Mouse (Mus musculus): ENCODE results near the gene C2cd4d. TPM values are rescaled to one million over a fixed set of nuclear protein-coding genes. Genes with fewer than 3 reads are reported as not detected.

The C2cd4d gene
- total and polyA plus RNA-seq, 2 experiments = 0.18 to 2.5 TPM

DNA sequence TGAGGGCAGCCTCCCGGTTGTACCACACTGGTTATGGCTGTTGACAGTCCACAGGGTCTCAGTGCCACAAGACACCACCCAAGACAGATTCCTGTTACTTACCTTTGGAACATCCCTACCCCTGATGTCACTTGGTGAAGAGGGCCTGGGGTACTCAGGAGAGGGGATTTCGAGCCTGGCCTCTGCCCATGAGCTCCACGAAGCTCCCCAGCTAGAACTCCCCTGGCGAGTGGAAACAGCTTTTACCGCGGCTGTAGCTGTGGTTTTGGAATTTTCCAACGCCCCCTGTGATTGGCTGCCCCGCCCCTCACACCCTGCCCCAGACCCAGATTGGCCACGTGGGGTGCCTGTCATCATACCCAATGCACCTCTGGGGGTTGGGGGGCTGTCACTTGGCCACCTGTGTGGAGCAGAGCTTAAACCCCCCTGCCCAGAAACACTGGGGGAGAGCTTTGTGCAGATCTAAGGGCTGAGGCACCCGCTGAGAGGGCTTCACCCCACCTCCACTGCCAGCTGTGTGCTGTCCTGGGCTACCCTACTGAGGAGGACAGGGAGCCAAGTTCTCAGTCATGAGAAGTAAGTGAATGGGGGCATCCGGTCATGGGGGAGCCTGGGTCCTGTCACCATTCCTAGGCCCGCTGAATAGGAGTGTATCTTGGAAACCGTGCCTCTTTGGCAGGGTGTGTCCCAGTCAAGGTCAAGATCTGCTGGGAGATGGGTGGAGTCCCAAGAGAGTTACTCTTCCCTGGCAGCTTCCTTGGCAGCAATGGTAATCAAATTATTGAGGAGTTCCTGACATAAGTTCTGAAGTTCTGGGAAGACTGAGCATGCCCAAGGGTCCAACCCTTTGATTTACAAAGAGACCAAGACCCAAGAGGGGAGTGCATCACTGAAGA lies 15.0 kb downstream of the C2cd4d start:
- peaks cover 4% of the 10 kb centered on the region; the same call in 1 of the 2 replicates for H3K36me3 ChIP-seq (ENCODE audit: control insufficient read depth, insufficient read depth, low read length)
- 65% methylated on average over 13 of the region's 13 CpGs for WGBS
- H3K27ac ChIP-seq (replicated peaks; ENCODE audit: insufficient read depth, low read depth, low read length) = no peak overlapping the region
- no peaks in the 10 kb centered on the region for H3K27me3 ChIP-seq (ENCODE audit: control insufficient read depth, insufficient read depth, low read length)
- no peak for DNase-seq (ENCODE audit: extremely low read depth, low read depth, low spot score)
- H3K9ac ChIP-seq (ENCODE audit: low read depth, low read length) = no peak overlapping the region
- no peak for TF ChIP-seq CTCF (IDR thresholded peaks at IDR 0.05; ENCODE audit: low read depth, low read length)
- TF ChIP-seq POLR2A (IDR thresholded peaks at IDR 0.05; ENCODE audit: extremely low read depth, insufficient read depth, low read length) = no peak
- no peaks in the 10 kb centered on the region; the same call in 1 of the 2 replicates for H3K79me2 ChIP-seq (ENCODE audit: control insufficient read depth, insufficient read depth, low read length)
- peaks cover 12% of the 10 kb centered on the region for H3K4me1 ChIP-seq (ENCODE audit: control insufficient read depth, insufficient read depth, low read length)
- H3K4me3 ChIP-seq (ENCODE audit: insufficient read depth, low read depth, low read length) = no peak overlapping the region

DNA sequence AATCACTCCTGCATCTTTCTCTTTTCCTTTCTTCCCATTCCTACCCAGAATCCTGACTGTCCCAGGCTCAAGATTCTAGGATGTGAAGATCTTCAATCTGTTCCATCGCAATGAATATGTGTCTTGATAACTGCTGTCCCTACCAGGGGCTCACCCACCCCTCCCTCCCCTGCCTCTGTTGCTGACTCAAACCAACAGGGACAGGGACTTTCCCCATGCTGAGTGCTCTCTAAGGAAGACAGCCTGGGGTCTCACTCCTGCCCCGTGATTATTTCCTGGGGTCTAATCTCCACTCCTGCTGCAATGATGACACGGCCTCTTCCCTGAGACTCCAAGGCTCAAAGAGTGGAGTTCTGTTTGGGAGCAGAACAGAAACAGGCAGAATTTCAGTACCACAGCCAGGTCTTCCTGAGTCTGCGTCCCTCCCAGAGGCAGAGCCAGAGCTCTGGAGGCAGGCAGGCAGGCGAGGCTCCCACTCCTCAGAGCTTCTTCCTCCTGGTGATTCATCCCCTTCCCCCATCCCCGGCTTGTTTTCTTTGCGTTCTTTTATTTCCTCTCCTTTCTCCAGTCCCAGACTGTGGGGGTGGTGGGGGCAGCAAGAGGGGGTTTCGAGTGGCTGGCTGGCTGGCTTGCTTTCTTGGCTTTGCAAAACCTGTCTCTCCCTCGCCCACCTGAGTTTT lies 17.7 kb downstream of the C2cd4d start:
- no peak overlapping the region for H3K27ac ChIP-seq (replicated peaks; ENCODE audit: insufficient read depth, low read depth, low read length)
- DNase-seq (ENCODE audit: extremely low read depth, low read depth, low spot score) = no peak
- H3K27me3 ChIP-seq (ENCODE audit: control insufficient read depth, insufficient read depth, low read length) = no peaks in the 10 kb centered on the region
- TF ChIP-seq POLR2A (IDR thresholded peaks at IDR 0.05; ENCODE audit: extremely low read depth, insufficient read depth, low read length) (no peak), CTCF (IDR thresholded peaks at IDR 0.05; ENCODE audit: low read depth, low read length) (no peak)
- H3K4me3 ChIP-seq (ENCODE audit: insufficient read depth, low read depth, low read length) = no peak overlapping the region
- H3K4me1 ChIP-seq (ENCODE audit: control insufficient read depth, insufficient read depth, low read length) = peaks cover 4% of the 10 kb centered on the region
- H3K79me2 ChIP-seq (ENCODE audit: control insufficient read depth, insufficient read depth, low read length) = no peaks in the 10 kb centered on the region; the same call in 1 of the 2 replicates
- WGBS = 71% methylated on average over 9 of the region's 9 CpGs
- H3K36me3 ChIP-seq (ENCODE audit: control insufficient read depth, insufficient read depth, low read length) = peaks cover 4% of the 10 kb centered on the region; the same call in 1 of the 2 replicates
- H3K9ac ChIP-seq (ENCODE audit: low read depth, low read length) = no peak overlapping the region

DNA sequence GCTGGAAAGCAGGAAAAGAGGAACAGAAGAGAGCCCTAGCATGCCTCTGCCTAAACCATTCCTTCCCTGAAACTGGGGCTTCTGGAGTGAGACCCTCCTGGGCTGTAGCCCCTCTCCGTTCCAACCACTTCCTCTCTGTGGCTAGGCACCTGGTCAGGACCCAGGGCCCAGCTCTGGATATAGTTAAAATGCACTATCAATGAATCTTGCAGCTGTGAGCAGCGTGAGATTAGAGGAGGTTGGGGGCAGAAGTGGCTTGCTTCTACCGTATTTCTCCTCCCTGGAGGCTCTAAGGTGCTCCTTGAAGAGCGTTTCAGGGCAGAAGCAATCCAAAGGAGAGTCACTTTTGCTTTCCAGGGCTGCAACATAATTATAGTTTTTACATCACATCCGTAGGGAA lies 20.1 kb downstream of the C2cd4d start:
- Histone ChIP-seq H3K9ac (ENCODE audit: low read depth, low read length) (no peak overlapping the region), H3K27ac (replicated peaks; ENCODE audit: insufficient read depth, low read depth, low read length) (no peak overlapping the region), H3K27me3 (ENCODE audit: control insufficient read depth, insufficient read depth, low read length) (no peaks in the 10 kb centered on the region), H3K4me3 (ENCODE audit: insufficient read depth, low read depth, low read length) (no peak overlapping the region), H3K4me1 (ENCODE audit: control insufficient read depth, insufficient read depth, low read length) (peaks cover 4% of the 10 kb centered on the region), H3K79me2 (ENCODE audit: control insufficient read depth, insufficient read depth, low read length) (no peaks in the 10 kb centered on the region), H3K36me3 (ENCODE audit: control insufficient read depth, insufficient read depth, low read length) (peaks cover 8% of the 10 kb centered on the region; the same call in 1 of the 2 replicates)
- WGBS = 80% methylated on average over 5 of the region's 5 CpGs
- no peak for DNase-seq (ENCODE audit: extremely low read depth, low read depth, low spot score)
- TF ChIP-seq CTCF (IDR thresholded peaks at IDR 0.05; ENCODE audit: low read depth, low read length) (no peak), POLR2A (IDR thresholded peaks at IDR 0.05; ENCODE audit: extremely low read depth, insufficient read depth, low read length) (no peak)

DNA sequence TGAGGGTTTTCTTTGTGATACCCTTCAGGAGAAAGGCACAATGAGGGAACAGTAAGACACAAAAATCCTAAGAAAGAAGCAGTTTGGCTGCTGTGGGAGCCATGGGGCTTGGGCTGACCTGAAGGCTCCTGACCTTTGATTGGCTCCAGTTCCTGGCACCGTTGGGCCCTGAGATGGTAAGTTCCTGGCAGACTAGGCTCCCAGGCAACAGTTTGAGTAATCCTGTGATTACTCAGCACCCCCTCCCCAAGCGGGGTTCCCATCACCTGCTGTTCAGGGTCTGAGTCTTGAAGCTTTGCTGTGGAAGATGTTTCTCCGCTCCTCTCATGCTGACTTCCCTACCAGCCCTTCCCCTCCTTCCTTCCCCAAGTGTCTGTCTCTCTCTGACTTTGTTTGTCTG lies 21.2 kb downstream of the C2cd4d start:
- H3K79me2 ChIP-seq (ENCODE audit: control insufficient read depth, insufficient read depth, low read length) = no peaks in the 10 kb centered on the region
- peaks cover 12% of the 10 kb centered on the region; the same call in 1 of the 2 replicates for H3K36me3 ChIP-seq (ENCODE audit: control insufficient read depth, insufficient read depth, low read length)
- TF ChIP-seq POLR2A (IDR thresholded peaks at IDR 0.05; ENCODE audit: extremely low read depth, insufficient read depth, low read length) = no peak
- no peak for TF ChIP-seq CTCF (IDR thresholded peaks at IDR 0.05; ENCODE audit: low read depth, low read length)
- H3K27ac ChIP-seq (replicated peaks; ENCODE audit: insufficient read depth, low read depth, low read length) = no peak overlapping the region
- DNase-seq (ENCODE audit: extremely low read depth, low read depth, low spot score) = peak; percentile 74
- H3K9ac ChIP-seq (ENCODE audit: low read depth, low read length) = no peak overlapping the region
- H3K4me3 ChIP-seq (ENCODE audit: insufficient read depth, low read depth, low read length) = no peak overlapping the region
- no peaks in the 10 kb centered on the region for H3K27me3 ChIP-seq (ENCODE audit: control insufficient read depth, insufficient read depth, low read length)
- peaks cover 4% of the 10 kb centered on the region for H3K4me1 ChIP-seq (ENCODE audit: control insufficient read depth, insufficient read depth, low read length)
- 32% methylated on average over 3 of the region's 3 CpGs for WGBS

DNA sequence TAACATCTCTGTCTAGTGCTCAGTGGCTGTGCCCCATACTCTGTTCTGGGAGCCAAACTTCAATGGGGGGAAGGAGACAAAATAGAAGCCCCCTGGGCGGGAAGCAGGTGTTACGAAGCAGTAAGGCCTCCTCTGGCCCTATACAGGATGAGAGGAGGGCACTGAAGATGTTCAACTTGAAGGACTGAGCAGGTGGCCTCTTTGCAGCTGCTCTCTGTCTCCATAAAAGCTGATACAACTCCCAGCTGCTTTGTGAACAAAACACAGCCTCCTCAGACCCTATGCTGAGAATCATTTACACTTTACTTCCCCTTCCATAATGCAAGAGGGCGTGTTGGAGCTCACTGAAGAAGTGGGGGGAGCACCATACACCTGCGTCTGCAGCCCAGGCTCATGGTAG lies 24.4 kb downstream of the C2cd4d start:
- Histone ChIP-seq H3K79me2 (ENCODE audit: control insufficient read depth, insufficient read depth, low read length) (no peaks in the 10 kb centered on the region), H3K36me3 (ENCODE audit: control insufficient read depth, insufficient read depth, low read length) (peaks cover 24% of the 10 kb centered on the region), H3K27me3 (ENCODE audit: control insufficient read depth, insufficient read depth, low read length) (no peaks in the 10 kb centered on the region), H3K4me3 (ENCODE audit: insufficient read depth, low read depth, low read length) (no peak overlapping the region), H3K27ac (replicated peaks; ENCODE audit: insufficient read depth, low read depth, low read length) (no peak overlapping the region), H3K4me1 (ENCODE audit: control insufficient read depth, insufficient read depth, low read length) (peaks cover 4% of the 10 kb centered on the region), H3K9ac (ENCODE audit: low read depth, low read length) (no peak overlapping the region)
- TF ChIP-seq POLR2A (IDR thresholded peaks at IDR 0.05; ENCODE audit: extremely low read depth, insufficient read depth, low read length) (no peak), CTCF (IDR thresholded peaks at IDR 0.05; ENCODE audit: low read depth, low read length) (no peak)
- 80% methylated on average over 4 of the region's 4 CpGs for WGBS
- no peak for DNase-seq (ENCODE audit: extremely low read depth, low read depth, low spot score)

Measured in liver, adult 2 months (tissue).